Mouse (Mus musculus) liver, embryonic 11.5 days (tissue): ENCODE results near the gene Lmln. TPM values are rescaled to one million over a fixed set of nuclear protein-coding genes. Genes with fewer than 3 reads are reported as not detected.
"Not testable (repeated sequence)": the region's sequence is repeated elsewhere in the genome, so short reads cannot be mapped to it uniquely, and the experiment has no call there.

Experiments used
- ATAC-seq: fragments of 200-750 bp; cut with Nextera tagmentation; replicated peaks from 2 replicates; pipeline ENCODE4 v1.8.0; 2017; ENCODE audit warnings: moderate number of reproducible peaks, mild to moderate bottlenecking, moderate TSS enrichment, moderate library complexity; ENCODE audit not compliant: low FRiP score
- DNase-seq: peaks from one replicate; pipeline ENCODE4 v3.0.0-alpha.2; 2017; ENCODE audit warnings: low spot score
- H3K27ac ChIP-seq: fragments of 300-500 bp; sonication (generic); 2 replicates; pipeline ENCODE4 v1.5.1; 2014; ENCODE audit warnings: mild to moderate bottlenecking, low read depth, low read length, control low read depth
- H3K27me3 ChIP-seq: fragments of 300-500 bp; sonication (generic); replicated peaks from 2 replicates; pipeline ENCODE4 v1.6.1; 2014; ENCODE audit warnings: low read length, mixed read lengths; ENCODE audit not compliant: control insufficient read depth, insufficient read depth
- H3K36me3 ChIP-seq: fragments of 300-500 bp; sonication (generic); 2 replicates; pipeline ENCODE4 v1.6.1; 2014; ENCODE audit warnings: mild to moderate bottlenecking, low read length, moderate library complexity, mixed read lengths; ENCODE audit not compliant: control insufficient read depth, insufficient read depth
- H3K4me1 ChIP-seq: fragments of 300-500 bp; sonication (generic); replicated peaks from 2 replicates; pipeline ENCODE4 v1.6.1; 2014; ENCODE audit warnings: low read length, mixed read lengths; ENCODE audit not compliant: control insufficient read depth, insufficient read depth
- H3K4me2 ChIP-seq: fragments of 300-500 bp; sonication (generic); 2 replicates; pipeline ENCODE4 v1.6.1; 2014; ENCODE audit warnings: mild to moderate bottlenecking, control low read depth, moderate library complexity
- H3K4me3 ChIP-seq: fragments of 300-500 bp; sonication (generic); 2 replicates; pipeline ENCODE4 v1.5.1; 2014; ENCODE audit warnings: low read depth, low read length, control low read depth
- H3K9ac ChIP-seq: fragments of 300-500 bp; sonication (generic); 2 replicates; pipeline ENCODE4 v1.6.1; 2014; ENCODE audit warnings: low read depth, low read length, control low read depth
- H3K9me3 ChIP-seq: fragments of 300-500 bp; sonication (generic); 2 replicates; pipeline ENCODE4 v1.6.1; 2016; ENCODE audit warnings: low read length, inconsistent platforms, mixed read lengths; ENCODE audit not compliant: control insufficient read depth
- WGBS: fragments of 180-500 bp; shearing (Covaris S2); extraction: QIAGEN DNeasy Blood & Tissue Kit; methylation state at CpG from one replicate; pipeline ENCODE4 v1.1.7; 2014; 5-methylcytosine and 5-hydroxymethylcytosine counted together
- polyA plus RNA-seq: library from polyadenylated mRNA; unstranded; fragments of >200 nt; fragmentation: Nextera tagmentation; extraction: Ambion mirVana; gene quantifications from 2 replicates; pipeline ENCODE4 v1.2.1, GENCODE M21; 2014

The Lmln gene
- polyA plus RNA-seq, 1 experiment from 2014 or later, result 2.8 TPM

GRCm38 (mm10) chr16:33154992-33155391 lies 92.7 kb downstream of the Lmln start:
- Histone ChIP-seq H3K27me3 (no peaks in the 10 kb centered on the region), H3K27ac (no peak overlapping the region), H3K4me1 (no peaks in the 10 kb centered on the region), H3K4me2 (no peak overlapping the region), H3K36me3 (no peaks in the 10 kb centered on the region), H3K4me3 (no peak overlapping the region), H3K9ac (no peak overlapping the region), H3K9me3 (no peaks in the 10 kb centered on the region)
- ATAC-seq (no peak), DNase-seq (no peak)
- WGBS, result 44% methylated on average over 4 of the region's 4 CpGs

- Histone ChIP-seq H3K4me1 (no peaks in the 10 kb centered on the region), H3K36me3 (no peaks in the 10 kb centered on the region), H3K4me2 (no peak overlapping the region), H3K4me3 (no peak overlapping the region), H3K9me3 (no peaks in the 10 kb centered on the region), H3K9ac (no peak overlapping the region), H3K27ac (no peak overlapping the region), H3K27me3 (no peaks in the 10 kb centered on the region)
- ATAC-seq, result no peak
- DNase-seq, result no peak
- WGBS, result 92% methylated on average over 11 of the region's 11 CpGs
These were observed 95.7 kb downstream of the Lmln start for GRCm38 (mm10) chr16:33158006-33158405.

- H3K4me3 ChIP-seq, result no peak overlapping the region
- H3K4me2 ChIP-seq, result no peak overlapping the region
- no peaks in the 10 kb centered on the region for H3K27me3 ChIP-seq
- ATAC-seq (no peak), DNase-seq (no peak)
- H3K9me3 ChIP-seq, result no peaks in the 10 kb centered on the region
- H3K36me3 ChIP-seq, result no peaks in the 10 kb centered on the region
- H3K9ac ChIP-seq, result no peak overlapping the region
- no peak overlapping the region for H3K27ac ChIP-seq
- WGBS, result 64% methylated on average over 14 of the region's 14 CpGs
- H3K4me1 ChIP-seq, result no peaks in the 10 kb centered on the region
These were observed 96.3 kb downstream of the Lmln start for GRCm38 (mm10) chr16:33158590-33159071.

- Histone ChIP-seq H3K4me2 (no peak overlapping the region), H3K9ac (no peak overlapping the region), H3K9me3 (no peaks in the 10 kb centered on the region), H3K4me1 (no peaks in the 10 kb centered on the region), H3K27ac (no peak overlapping the region), H3K36me3 (no peaks in the 10 kb centered on the region), H3K27me3 (no peaks in the 10 kb centered on the region), H3K4me3 (no peak overlapping the region)
- ATAC-seq (no peak), DNase-seq (no peak)
- 90% methylated on average over 2 of the region's 2 CpGs for WGBS
These were observed 97.0 kb downstream of the Lmln start for GRCm38 (mm10) chr16:33159363-33159762.

GRCm38 (mm10) chr16:33163330-33164090 lies 101.2 kb downstream of the Lmln start:
- H3K9me3 ChIP-seq, result no peaks in the 10 kb centered on the region
- H3K4me3 ChIP-seq, result no peak overlapping the region
- H3K27ac ChIP-seq, result no peak overlapping the region
- 69% methylated on average over 13 of the region's 13 CpGs for WGBS
- no peaks in the 10 kb centered on the region for H3K36me3 ChIP-seq
- no peak for ATAC-seq
- no peak for DNase-seq
- H3K4me2 ChIP-seq, result no peak overlapping the region
- H3K4me1 ChIP-seq, result no peaks in the 10 kb centered on the region
- no peaks in the 10 kb centered on the region for H3K27me3 ChIP-seq
- H3K9ac ChIP-seq, result no peak overlapping the region

- not testable (repeated sequence) for H3K4me1 ChIP-seq, H3K9me3 ChIP-seq, H3K27ac ChIP-seq, H3K4me3 ChIP-seq, ATAC-seq, H3K9ac ChIP-seq, DNase-seq, H3K36me3 ChIP-seq, H3K27me3 ChIP-seq, H3K4me2 ChIP-seq
- WGBS, result 53% methylated on average over 6 of the region's 6 CpGs
These were observed 104.0 kb downstream of the Lmln start for GRCm38 (mm10) chr16:33166284-33166683.

- H3K4me1 ChIP-seq, result no peaks in the 10 kb centered on the region
- H3K27me3 ChIP-seq, result no peaks in the 10 kb centered on the region
- 34% methylated on average over 5 of the region's 5 CpGs for WGBS
- no peak overlapping the region for H3K9ac ChIP-seq
- ATAC-seq (no peak), DNase-seq (no peak)
- no peak overlapping the region for H3K4me3 ChIP-seq
- no peak overlapping the region for H3K27ac ChIP-seq
- H3K9me3 ChIP-seq, result no peaks in the 10 kb centered on the region
- H3K36me3 ChIP-seq, result no peaks in the 10 kb centered on the region
- no peak overlapping the region for H3K4me2 ChIP-seq
These were observed 105.2 kb downstream of the Lmln start for GRCm38 (mm10) chr16:33167537-33167936.

- H3K9me3 ChIP-seq, result no peaks in the 10 kb centered on the region
- H3K27me3 ChIP-seq, result no peaks in the 10 kb centered on the region
- no peaks in the 10 kb centered on the region for H3K4me1 ChIP-seq
- H3K4me3 ChIP-seq, result no peak overlapping the region
- H3K9ac ChIP-seq, result no peak overlapping the region
- WGBS, result 70% methylated on average over 8 of the region's 8 CpGs
- H3K36me3 ChIP-seq, result no peaks in the 10 kb centered on the region
- no peak overlapping the region for H3K4me2 ChIP-seq
- no peak for DNase-seq
- H3K27ac ChIP-seq, result no peak overlapping the region
- ATAC-seq, result no peak
These were observed 107.2 kb downstream of the Lmln start for GRCm38 (mm10) chr16:33169471-33170034.
